Mouse (Mus musculus): ENCODE results near the gene Nln.

The Nln gene

GRCm38 (mm10) chr13:104013380-104013779 is 96.0 kb downstream of the Nln start:
- no peak for DNase-seq

- DNase-seq = no peak
These were observed 97.1 kb downstream of the Nln start for GRCm38 (mm10) chr13:104012214-104012833.

DNA sequence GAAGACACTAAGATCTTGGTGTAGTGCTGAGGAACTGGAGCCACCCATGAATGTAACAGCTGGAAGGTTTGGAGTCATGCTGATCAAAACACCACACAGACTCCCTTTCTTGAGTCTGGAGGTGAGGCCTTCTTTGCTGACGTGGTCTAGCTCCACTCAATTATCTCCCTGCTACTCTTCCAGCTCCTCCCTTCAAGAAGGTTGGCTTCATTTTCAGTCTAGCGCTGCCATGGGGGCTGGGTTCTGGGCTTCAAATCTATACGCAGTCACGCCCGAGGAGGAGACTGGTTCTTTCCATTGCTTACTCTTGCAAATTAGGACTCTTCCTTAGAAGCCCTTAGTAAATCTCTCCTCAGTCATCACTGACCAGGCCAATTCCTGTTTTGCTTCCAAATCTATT is 98.1 kb downstream of the Nln start:
- no peak for DNase-seq

DNA sequence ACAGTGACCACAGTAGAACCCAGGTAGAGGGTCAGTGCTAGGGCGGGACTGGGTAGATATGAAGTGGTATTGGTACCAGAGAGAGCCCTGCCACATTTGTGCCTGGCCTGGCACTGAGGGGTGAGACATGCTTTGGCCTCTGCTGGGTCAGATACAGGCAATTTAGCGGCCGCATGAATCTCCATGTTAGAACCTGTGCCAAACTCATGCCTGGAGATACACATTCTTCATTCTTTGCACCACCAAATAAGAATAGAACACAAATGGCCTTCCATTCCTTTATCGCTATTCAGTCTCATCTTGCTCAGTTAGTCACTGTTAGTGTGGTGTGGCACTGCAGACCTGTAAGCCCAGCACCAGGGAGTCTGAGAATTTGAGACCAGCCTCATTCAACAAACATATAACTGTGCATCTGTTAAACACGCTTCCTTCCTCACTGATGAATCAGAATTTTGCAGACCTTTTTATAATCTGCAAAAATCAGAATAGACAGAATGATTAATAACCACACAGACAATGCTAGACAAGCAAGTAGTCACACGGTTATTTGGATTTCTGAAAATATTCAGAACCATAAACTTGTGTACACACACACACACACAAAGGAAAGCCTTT is 104.1 kb downstream of the Nln start:
- no peak for DNase-seq

DNA sequence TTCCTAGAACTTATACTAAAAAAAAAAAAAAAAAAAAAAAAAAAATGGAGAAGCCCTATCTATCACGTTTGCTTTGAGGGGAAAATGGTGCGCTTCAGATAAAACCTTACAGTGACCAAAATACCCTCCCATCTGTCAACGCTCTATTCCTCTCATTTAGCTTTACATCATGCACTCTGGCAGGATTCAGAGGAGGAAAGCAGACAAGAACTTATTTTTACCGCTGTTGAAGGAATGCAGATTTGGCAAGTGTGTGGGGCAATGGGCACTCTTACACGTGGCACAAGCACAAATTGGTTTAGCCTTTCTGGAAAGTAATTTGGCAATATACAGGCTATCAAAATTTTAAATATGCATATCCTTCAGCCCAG is 115.3 kb downstream of the Nln start:
- DNase-seq = no peak

DNA sequence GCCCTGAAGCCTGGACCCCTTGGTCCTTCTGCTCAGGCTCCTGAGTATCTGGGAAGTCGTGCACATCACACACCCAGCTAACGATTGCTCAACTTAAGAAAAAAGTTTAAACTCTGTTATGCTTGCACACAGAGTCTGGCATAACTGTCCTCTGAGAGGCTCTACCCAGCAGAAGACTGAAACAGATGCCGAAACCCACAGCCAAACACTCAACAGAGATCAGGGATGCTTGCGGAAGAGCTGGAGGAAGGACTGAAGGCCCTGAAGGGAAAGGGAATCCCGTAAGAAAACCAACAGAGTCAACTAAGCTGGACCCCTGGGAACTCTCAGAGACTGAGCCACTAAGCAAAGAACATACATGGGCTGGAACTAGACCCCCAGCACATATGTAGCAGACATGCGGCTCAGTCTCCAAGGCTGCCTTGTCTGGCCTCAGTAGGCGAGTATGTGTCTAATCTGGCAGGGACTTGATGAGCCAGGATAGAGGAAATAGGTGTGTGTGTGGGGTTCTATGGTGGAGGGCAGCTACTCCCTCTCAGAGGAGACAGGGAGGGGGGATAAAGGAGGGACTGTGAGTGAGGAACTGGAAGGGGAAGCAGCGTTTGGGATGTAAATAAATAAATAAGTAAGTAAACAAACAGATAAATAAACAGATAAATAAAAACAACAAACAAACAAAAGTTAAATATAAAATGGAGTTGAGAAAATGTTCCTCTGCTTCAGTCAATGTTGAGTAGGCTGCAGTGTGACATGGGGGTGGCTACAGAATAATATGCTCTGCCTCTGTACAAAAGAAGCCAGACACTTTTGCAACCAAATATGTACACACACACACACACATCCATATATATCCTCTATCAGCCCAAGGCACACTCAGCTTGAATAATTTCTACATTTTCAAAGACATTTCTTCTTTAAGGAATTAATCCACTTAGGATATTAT is 116.0 kb downstream of the Nln start:
- no peak for DNase-seq

- DNase-seq = peak; percentile 31 to 54
These were observed 122.8 kb downstream of the Nln start for GRCm38 (mm10) chr13:103986660-103987059.

GRCm38 (mm10) chr13:103985510-103986278 is 123.7 kb downstream of the Nln start:
- no peak for DNase-seq

DNA sequence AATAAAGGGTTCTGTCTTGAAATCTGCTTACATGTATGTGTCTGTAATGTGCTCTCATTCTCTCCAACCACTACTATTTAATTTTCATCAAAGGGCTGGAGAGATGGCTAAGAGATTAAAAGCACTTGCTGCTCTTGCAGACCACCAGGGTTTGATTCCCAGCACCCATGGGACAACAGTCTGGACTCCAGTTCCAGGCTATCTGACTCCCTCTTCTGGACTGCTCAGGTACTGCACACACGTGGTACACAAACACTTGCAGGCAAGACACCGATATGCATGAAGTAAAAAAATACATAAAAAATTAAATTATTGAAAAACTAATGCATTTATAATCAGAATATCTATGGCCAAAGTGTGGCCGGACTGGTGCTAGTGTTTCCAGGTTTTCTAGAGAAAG is 127.0 kb downstream of the Nln start:
- DNase-seq = no peak

GRCm38 (mm10) chr13:103980414-103980813 is 129.0 kb downstream of the Nln start:
- no peak for DNase-seq

- no peak for DNase-seq
These were observed 131.0 kb downstream of the Nln start for GRCm38 (mm10) chr13:103978286-103978866.

- DNase-seq = no peak
These were observed 131.6 kb downstream of the Nln start for GRCm38 (mm10) chr13:103977844-103978243.

- no peak for DNase-seq
These were observed 133.2 kb downstream of the Nln start for GRCm38 (mm10) chr13:103976181-103976724.

DNA sequence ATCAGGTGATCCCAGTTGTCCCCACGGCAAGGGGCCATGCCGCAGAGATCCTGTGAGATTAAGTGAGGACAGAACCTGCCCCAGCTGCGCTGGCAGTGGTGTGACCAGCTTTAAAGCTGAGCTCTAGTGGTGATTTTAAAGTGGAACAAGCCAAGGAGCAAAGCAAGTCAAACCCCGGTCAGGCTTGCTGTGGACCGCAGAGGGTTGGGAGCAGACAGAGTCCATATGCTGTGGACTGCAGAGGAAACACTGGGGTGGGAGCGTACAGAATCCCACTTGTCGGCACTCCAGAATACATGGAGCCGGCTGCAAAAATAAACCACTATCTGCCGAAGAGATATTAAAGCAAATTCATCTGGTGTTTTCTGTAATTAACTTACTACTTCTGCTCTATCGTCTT is 134.3 kb downstream of the Nln start:
- DNase-seq = no peak

- no peak for DNase-seq
These were observed 135.4 kb downstream of the Nln start for GRCm38 (mm10) chr13:103973977-103974376.

Data from cerebellum, postnatal 10 days (tissue).